26 mouse cellular contexts compared by ENCODE assay signal in genomic region chr4:135690241-135690640, GRCm38 (mm10). TPM values are rescaled to one million over a fixed set of nuclear protein-coding genes. Genes with fewer than 3 reads are reported as not detected.
DNase-seq lines count a peak whose midpoint lies in the region; ATAC-seq and TF ChIP-seq lines count a peak whose summit lies in the region.
"Had no signal": no experiment of that assay in that cellular context is flagged by ENCODE, and none has a peak within 500 bp of the region (broad histone marks: within the 10 kb centered on the region; RNA-seq: fewer than 3 reads in every experiment).

No protein-coding gene starts in this region.

- no peaks in the 10 kb centered on the region for H3K9me3 ChIP-seq in kidney, embryonic 15.5 days (replicated peaks)
- no peaks in the 10 kb centered on the region for H3K9me3 ChIP-seq in stomach, postnatal 0 days (ENCODE audit: control insufficient read depth, low read length)
- H3K9me3 ChIP-seq: forebrain, embryonic 10.5 days; heart, embryonic 12.5 days; hindbrain, embryonic 10.5 days; intestine, embryonic 15.5 days; midbrain, embryonic 12.5 days had no signal

- TF ChIP-seq EP300 in stomach, postnatal 0 days (optimal IDR thresholded peaks at IDR 0.05) = no peak

- H3K4me3 ChIP-seq in kidney, embryonic 15.5 days (replicated peaks) = no peak overlapping the region
- H3K4me3 ChIP-seq in stomach, postnatal 0 days (ENCODE audit: low read depth, low read length) = no peak overlapping the region
- H3K4me3 ChIP-seq: forebrain, embryonic 10.5 days; heart, embryonic 12.5 days; hindbrain, embryonic 10.5 days; intestine, embryonic 15.5 days; midbrain, embryonic 12.5 days had no signal

- H3K27ac ChIP-seq in kidney, embryonic 15.5 days = no peak overlapping the region
- H3K27ac ChIP-seq in stomach, postnatal 0 days (replicated peaks) = no peak overlapping the region
- H3K27ac ChIP-seq: forebrain, embryonic 10.5 days; hindbrain, embryonic 10.5 days; intestine, embryonic 15.5 days; midbrain, embryonic 12.5 days had no signal

- 78% methylated on average over 11 of the region's 11 CpGs for WGBS in kidney, embryonic 15.5 days
- WGBS in stomach, postnatal 0 days = 59% methylated on average over 11 of the region's 11 CpGs

- ATAC-seq in kidney, embryonic 15.5 days (replicated peaks; ENCODE audit: low FRiP score) = no peak
- no peak for ATAC-seq in stomach, postnatal 0 days (ENCODE audit: low FRiP score, low TSS enrichment)
- ATAC-seq: activated CD4-positive, CD25-positive, alpha-beta regulatory T cell, adult 4 months; forebrain, postnatal 0 days; hindbrain, embryonic 16.5 days; intestine, embryonic 15.5 days had no signal

- peaks cover 5% of the 10 kb centered on the region; the same call in 1 of the 2 replicates for H3K4me1 ChIP-seq in kidney, embryonic 15.5 days
- H3K4me1 ChIP-seq in stomach, postnatal 0 days (replicated peaks; ENCODE audit: control insufficient read depth, insufficient read depth) = no peaks in the 10 kb centered on the region; the same call in 1 of the 2 replicates
- H3K4me1 ChIP-seq: heart, embryonic 12.5 days; intestine, embryonic 15.5 days had no signal

- H3K9ac ChIP-seq in kidney, embryonic 15.5 days = no peak overlapping the region
- no peak overlapping the region for H3K9ac ChIP-seq in stomach, postnatal 0 days (ENCODE audit: low read length)
- H3K9ac ChIP-seq: forebrain, postnatal 0 days; heart, embryonic 12.5 days; intestine, embryonic 15.5 days; midbrain, embryonic 12.5 days had no signal

- H3K36me3 ChIP-seq in kidney, embryonic 15.5 days = no peaks in the 10 kb centered on the region
- H3K36me3 ChIP-seq in stomach, postnatal 0 days (ENCODE audit: control insufficient read depth, insufficient read depth, low read length) = no peaks in the 10 kb centered on the region
- H3K36me3 ChIP-seq: forebrain, embryonic 10.5 days; heart, embryonic 12.5 days; hindbrain, embryonic 10.5 days; intestine, embryonic 15.5 days; midbrain, embryonic 12.5 days had no signal

- no peak for TF ChIP-seq CTCF in stomach, postnatal 0 days (IDR thresholded peaks at IDR 0.05; ENCODE audit: low read depth)

- DNase-seq in kidney, adult 11 months = peak; percentile 44
- peak; percentile 30 for DNase-seq in urinary bladder, postnatal 14 days (ENCODE audit: low spot score)
- no peak for DNase-seq in urinary bladder, adult 18-20 months (ENCODE audit: low spot score in 2 of 2)
- peak; percentile 77 for DNase-seq in lung, postnatal 25 days (ENCODE audit: low spot score)
- DNase-seq in frontal cortex, postnatal 10 days (ENCODE audit: low spot score in 2 of 2) = no peak
- DNase-seq in stomach, postnatal 0 days (ENCODE audit: low spot score) = no peak
- DNase-seq: adrenal gland, postnatal 10 days; cerebellum, adult 18-20 months; cerebellum, postnatal 14 days; forebrain, postnatal 0 days; gastrocnemius, postnatal 25 days; heart, adult 18-20 months; heart, postnatal 10 days; layer of hippocampus, postnatal 36 days; thymus, postnatal 14 days had no signal

- peaks cover 26% of the 10 kb centered on the region for H3K27me3 ChIP-seq in kidney, embryonic 15.5 days
- H3K27me3 ChIP-seq in stomach, postnatal 0 days (ENCODE audit: control insufficient read depth, insufficient read depth, low read length) = no peaks in the 10 kb centered on the region
- H3K27me3 ChIP-seq: intestine, embryonic 15.5 days had no signal

- no peak overlapping the region for H3K4me2 ChIP-seq in kidney, embryonic 15.5 days
- no peak overlapping the region for H3K4me2 ChIP-seq in stomach, postnatal 0 days (replicated peaks; ENCODE audit: low read depth)
- H3K4me2 ChIP-seq: heart, embryonic 12.5 days; intestine, embryonic 15.5 days; midbrain, embryonic 12.5 days had no signal

RNA-seq across cellular contexts. Expression of gene Ifnlr1, which starts 4.2 kb away (rescaled TPM):
- polyA plus RNA-seq in kidney, embryonic 15.5 days (2015; fragmentation: Nextera tagmentation; extraction: Ambion mirVana) = 1.1 TPM in 2 replicates
- 1.9 and 2.1 TPM in 2 replicates for polyA plus RNA-seq in stomach, postnatal 0 days (2015; fragmentation: Nextera tagmentation; extraction: Ambion mirVana)

RNA-seq across cellular contexts. Expression of gene Il22ra1, which starts 37.7 kb away (rescaled TPM):
- 0.06 and 0.09 TPM in 2 replicates for polyA plus RNA-seq in kidney, embryonic 15.5 days (2015; fragmentation: Nextera tagmentation; extraction: Ambion mirVana)
- 0.56 and 0.63 TPM in 2 replicates for polyA plus RNA-seq in stomach, postnatal 0 days (2015; fragmentation: Nextera tagmentation; extraction: Ambion mirVana)
- polyA plus RNA-seq: activated CD4-positive, CD25-positive, alpha-beta regulatory T cell, adult 4 months; embryonic facial prominence, embryonic 11.5 days; forebrain, embryonic 10.5 days; forebrain, postnatal 0 days; heart, embryonic 12.5 days; hindbrain, embryonic 10.5 days; hindbrain, embryonic 16.5 days; limb, embryonic 11.5 days; midbrain, embryonic 12.5 days; neural tube, embryonic 11.5 days had no signal

Comparison
In these comparisons a context has a peak if more than half of its experiments do, and no peak if none do; other contexts are left out.
1. DNase-seq: peak in kidney, adult 11 months (single experiment), urinary bladder, postnatal 14 days (single experiment) and lung, postnatal 25 days (single experiment); none in urinary bladder, adult 18-20 months (0 of 2), frontal cortex, postnatal 10 days (0 of 2) and stomach, postnatal 0 days (single experiment).